Mouse (Mus musculus) frontal cortex, postnatal 36 days (tissue): ENCODE data around the gene Olfr874.
A peak's percentile ranks its signal among the peaks of the same experiment; 100 is the strongest.
"Not testable (repeated sequence)": the region's sequence is repeated elsewhere in the genome, so short reads cannot be mapped to it uniquely, and the experiment has no call there.

Experiments used
- DNase-seq, 2 experiments: peaks; one replicate each; pipeline ENCODE4 v3.0.0; 2022; ENCODE audit warnings: low spot score in 2 of 2

Olfr874 gene

DNA sequence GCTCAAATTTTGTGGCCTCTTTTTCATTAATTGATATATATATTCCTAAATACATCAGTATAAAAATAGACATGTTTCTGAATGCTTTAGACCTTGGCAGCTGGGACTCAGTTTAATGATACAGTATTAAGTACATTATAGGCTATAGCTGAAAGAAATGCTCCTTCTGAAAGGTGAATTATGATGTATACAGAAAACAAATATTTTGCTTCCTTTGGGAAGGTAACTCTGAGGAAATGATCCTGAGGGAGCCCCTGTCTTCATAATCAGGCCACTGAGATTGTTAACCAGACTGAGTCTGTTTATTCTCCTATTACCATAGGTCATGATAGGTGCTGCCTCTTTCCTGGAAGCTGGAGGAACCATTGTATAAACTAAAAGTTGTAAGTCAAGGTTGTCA, at the start of gene Olfr874:
TSS of gene Olfr874 (plus strand) at position 301 of the 400 bp plus-strand sequence.
- no peak for DNase-seq

DNA sequence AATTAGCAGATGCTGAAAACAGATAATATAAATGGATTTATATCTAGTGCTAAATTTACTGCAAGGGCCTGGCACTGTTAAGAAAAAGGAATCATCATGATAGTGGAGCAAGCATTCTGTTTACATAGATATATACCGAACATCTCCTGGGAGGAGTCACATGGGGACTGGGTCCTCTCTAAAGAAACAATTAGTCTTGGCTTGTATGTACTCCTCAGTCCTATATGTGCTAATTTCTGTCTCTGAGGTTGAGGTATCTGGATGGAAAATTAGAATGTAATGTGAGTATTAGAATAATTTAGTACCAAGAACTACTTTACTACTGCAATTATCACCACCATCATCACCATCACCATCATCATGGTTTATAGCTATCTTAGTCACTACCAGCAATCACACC, 28.8 kb upstream of the Olfr874 start, which contains the start of gene Olfr160:
TSS of gene Olfr160 (minus strand) at position 101 of the 400 bp plus-strand sequence.
- no peak for DNase-seq

DNA sequence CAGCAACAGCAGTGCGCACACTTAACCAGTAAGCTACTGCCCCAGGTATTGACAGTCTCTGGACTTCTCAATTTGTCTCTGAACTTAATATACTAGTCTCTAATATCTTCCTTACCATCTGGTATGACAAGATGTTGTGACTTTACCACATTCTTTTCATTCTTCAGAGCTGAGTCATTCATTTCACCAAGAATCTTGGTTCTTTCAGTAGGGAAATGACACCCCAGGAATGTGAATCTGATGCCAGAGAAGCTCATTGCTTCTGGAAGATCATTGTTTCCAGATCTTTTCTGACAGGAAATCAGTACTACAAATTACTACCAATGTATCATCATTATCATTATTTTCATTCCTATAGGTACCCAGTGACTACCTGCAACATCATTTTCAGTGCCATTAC, 10.6 kb upstream of the Olfr874 start:
- DNase-seq = no peak

DNA sequence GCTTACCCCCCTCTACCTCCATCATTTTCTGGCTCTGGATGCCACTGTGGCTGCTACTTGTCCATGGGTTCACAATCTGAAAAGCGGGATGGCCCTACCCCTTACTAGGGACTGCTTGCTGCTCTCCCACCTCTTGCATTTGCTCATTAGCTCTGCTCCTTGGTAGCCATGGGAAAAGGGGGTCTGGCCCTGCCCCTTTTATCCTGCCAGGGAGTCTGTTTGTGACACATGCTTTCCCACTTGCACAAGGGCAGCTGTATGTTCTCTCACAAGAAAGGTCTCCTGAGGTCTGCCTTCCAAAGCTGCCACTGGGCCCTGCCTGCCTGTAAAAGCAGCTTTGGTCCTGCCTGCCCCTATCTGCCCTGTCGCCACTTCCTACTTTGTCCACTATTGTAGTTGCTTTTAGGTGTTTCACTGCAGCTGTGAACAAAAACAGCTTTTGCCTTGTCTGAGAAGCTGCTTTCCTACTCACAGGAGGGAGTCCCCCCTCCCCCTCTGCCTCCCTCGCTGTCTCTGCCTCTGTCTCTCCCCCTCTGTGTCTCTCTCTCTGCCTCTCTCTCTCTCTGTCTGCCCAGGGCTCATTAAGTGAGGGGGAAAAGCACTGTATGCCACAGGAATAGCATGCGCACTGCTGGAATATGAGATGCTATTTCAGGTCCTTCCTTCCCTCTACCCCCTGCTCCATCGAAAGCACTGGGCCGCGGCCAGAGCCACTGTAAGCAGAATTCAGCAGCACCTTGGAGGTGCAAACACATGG, 5.6 kb downstream of the Olfr874 start:
- DNase-seq = peak; percentile 12 to 36

DNA sequence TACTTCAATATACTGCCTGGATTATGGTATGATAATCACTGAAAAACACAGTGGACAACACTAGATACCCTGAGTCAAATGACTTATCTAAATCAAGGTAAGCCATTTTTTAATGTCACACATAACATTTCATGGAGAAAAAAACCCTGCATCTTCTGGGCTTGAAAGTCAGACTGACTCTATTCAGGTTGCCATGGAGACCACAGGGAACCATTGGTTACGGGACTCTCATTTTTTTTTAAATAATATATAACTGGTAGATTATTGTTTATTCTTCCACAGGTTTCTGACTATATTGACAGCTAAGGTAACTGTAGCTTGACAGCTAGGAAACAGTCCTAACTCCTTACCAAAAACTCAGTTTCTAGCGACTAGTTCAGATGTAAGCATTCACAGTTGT, 6.6 kb downstream of the Olfr874 start:
- no peak for DNase-seq

DNA sequence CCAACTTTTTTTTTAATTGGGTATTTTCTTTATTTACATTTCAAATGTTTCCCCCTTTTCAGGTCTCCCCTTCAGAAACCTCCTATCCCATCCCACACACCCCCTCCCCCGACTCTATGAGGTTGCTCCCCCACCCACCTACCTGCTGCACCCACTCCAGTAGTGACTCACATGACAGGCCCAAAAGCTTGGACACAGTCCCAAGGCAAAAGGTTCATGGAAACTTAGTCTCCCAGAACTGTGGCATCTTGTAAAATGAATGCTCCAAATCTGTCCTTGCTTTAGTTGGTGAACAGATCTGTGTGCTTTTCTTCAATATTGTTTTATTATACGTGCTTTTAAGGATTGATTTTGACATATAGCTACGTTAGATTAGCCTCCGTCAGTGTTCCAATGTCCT, 7.1 kb downstream of the Olfr874 start:
- no peak for DNase-seq

DNA sequence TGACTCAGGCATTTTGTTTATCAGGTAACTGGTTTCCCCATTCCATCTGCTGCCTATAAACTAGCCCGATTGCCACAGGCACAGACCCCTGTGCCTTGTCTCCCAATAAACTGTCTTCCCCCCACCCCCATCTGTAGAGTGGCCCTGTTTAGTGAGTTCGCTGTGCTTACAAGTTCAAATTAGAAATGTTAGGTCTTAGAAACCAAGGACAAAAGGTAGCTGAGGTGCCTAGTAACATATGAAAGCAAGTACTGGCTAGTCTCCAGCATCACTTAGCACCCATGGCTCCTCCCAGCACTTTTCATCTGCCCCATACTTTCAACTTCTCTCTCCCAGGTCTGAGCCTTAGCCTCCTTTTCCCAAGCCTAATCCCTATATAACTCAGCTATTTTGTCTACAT, 16.8 kb downstream of the Olfr874 start:
- DNase-seq = no peak

DNA sequence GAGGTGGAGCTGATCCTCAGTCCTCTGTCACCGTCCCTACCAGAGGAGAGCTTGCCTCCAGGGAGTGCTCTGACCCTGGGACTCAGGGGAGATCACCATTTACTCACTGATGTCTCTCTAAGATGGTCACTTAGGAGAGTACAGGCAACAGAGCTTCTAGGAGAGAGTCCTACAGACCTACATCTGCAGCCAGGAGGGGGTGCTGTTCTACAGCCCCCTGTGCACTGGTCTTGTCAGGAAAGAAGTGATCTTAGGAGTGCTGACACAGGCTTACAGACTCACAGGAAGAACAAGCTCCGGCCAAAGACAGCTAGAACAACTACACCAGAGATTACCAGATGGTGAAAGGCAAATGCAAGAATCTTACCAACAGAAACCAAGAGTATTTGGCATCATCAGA, 17.6 kb downstream of the Olfr874 start:
- no peak for DNase-seq

DNA sequence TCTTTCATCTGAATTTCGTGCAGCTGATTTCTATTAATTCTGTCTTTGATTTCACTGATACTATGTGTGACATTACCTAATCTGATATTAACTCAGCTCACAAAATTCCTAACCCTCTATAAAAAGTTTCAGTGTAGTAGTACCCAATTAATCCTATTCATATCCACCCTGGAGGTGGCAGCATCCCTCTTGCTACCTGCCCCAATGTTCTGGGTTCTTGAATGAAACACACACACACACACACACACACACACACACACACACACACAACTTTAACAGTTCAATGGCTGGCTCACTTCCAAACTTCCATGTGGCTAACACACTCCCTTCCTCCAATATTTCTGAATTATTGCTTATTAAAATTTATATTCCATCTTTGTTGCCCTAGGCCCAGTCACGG, 25.8 kb downstream of the Olfr874 start:
- no peak for DNase-seq

DNA sequence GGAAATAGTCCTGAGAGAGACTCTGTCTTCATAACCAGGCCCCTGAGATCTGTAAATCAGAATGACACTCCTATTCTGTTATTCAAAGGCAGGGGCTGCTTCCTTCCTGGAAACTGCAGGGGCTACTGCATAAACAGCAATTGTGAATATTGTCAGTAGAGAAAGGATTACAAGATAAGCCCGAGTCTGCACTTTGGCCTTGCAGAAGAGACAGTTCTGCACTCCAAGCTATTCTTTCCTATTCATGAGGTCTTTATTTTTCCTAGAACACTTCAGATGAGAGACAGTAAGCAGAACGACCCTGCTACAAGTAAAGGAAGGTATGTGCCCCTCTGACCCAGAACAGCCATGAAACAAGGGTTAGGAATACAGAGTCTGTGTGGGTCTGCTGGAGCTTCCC, 26.9 kb downstream of the Olfr874 start, which contains the start of gene Olfr875:
TSS of gene Olfr875 (plus strand) at position 99 of the 400 bp plus-strand sequence.
- DNase-seq = no peak

DNA sequence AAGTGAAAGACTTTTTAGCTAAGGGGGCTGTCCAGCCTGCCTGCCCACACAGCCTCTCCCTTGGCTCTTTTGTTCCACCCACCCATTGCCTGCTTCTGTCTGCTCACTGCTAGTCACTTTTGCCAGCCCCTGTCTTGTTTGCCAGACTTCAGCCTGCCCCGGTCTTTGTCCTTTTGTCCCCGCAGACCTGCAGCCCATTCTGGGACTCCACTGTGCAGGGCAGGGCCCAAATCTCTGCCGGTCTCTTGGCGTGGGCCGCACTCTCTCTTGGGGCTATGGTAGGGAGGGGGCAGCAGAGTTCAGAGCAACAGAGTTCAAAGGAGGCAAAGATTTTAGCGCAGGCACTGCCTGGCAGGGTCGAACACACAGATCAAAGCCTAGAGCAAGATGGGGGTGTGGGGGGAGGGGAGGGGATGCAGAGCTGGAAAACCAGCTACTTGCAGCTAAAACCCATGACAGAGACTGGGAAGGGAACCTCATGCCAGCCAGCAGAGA, 37.9 kb downstream of the Olfr874 start:
- peak in 1 of 2 experiments; percentile 6 for DNase-seq

DNA sequence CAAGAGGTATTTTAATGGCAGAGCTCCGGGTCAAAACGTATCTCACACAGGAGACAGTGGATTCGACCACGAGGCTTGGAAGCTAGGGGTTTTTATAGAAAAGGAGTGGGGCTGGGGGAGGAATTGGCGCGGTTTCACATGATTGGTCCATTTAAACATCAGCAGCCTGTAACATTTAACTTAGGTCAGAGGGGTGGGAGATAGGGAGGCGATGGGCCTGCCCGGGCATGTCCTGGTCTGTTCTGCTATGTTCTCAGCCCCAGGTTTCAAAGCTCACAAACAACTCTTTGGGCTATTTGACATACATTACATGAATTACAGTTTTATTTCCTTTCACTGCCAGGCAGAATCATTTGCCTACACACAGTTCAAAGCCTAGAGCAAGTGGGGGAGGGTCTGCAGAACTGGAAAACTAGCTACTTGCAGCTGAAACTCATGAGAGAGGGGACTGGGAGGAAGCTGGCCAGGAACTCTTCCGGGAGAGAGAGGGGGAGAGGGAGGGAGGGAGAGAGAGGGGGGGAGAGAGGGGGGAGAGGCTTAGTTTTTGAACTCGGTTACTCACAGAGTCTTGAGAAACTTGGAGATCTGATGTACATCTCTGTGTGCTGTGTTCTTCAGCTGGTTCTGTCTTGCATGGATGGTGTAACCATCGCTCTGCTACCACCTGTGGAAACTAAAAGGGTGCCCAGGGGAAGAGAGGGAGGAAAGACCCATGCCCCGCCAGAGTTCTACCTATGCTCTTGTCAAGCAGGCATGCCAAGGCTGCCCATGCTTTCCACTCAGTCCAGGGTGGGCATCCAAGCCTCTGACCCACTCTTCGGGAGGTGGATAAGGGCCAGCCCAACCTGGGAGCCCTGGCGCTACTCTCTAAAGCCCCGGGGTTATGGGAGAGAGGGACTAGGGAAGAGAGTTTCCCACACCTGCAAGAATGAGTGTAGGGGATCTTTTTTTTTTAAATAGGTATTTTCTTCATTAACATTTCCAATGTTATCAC, 38.8 kb downstream of the Olfr874 start:
- DNase-seq = not testable (repeated sequence)

DNA sequence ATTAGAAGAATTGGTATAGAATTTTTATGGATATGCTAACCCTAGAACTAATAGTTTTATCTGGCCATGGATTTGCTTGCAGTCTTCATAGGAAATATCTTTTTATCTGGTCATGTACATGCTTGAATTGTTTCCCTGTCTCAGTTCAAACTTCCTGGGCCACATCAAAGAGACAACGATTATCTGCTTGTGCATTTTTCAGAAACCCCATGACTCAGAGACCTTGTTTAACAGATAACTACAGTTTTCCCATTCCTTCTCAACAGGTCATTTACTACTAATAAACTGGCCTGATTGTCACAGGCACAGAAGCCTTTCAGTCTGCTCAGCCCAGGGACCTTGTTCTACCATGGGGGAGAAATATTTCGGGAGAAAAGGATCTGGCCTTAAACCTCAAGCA, 41.5 kb downstream of the Olfr874 start:
- no peak for DNase-seq
